Mouse (Mus musculus): ENCODE results near the gene Sucla2.
"Not testable (repeated sequence)": the region's sequence is repeated elsewhere in the genome, so short reads cannot be mapped to it uniquely, and the experiment has no call there.

The Sucla2 gene

GRCm38 (mm10) chr14:73509765-73510423 lies 15.2 kb upstream of the Sucla2 start, which contains the start of gene Med4:
Med4 (plus strand) TSS chr14:73510025.
- DNase-seq (ENCODE audit: low spot score), result peak; percentile 98

GRCm38 (mm10) chr14:73524136-73524535 lies 983 bp upstream of the Sucla2 start:
- DNase-seq (ENCODE audit: low spot score), result no peak

- not testable (repeated sequence) for DNase-seq (ENCODE audit: low spot score)
These were observed 3.5 kb downstream of the Sucla2 start for GRCm38 (mm10) chr14:73528661-73529060.

- DNase-seq (ENCODE audit: low spot score), result no peak
These were observed 8.8 kb downstream of the Sucla2 start for GRCm38 (mm10) chr14:73533755-73534465.

- DNase-seq (ENCODE audit: low spot score), result no peak
These were observed 10.5 kb downstream of the Sucla2 start for GRCm38 (mm10) chr14:73535641-73536040.

DNA sequence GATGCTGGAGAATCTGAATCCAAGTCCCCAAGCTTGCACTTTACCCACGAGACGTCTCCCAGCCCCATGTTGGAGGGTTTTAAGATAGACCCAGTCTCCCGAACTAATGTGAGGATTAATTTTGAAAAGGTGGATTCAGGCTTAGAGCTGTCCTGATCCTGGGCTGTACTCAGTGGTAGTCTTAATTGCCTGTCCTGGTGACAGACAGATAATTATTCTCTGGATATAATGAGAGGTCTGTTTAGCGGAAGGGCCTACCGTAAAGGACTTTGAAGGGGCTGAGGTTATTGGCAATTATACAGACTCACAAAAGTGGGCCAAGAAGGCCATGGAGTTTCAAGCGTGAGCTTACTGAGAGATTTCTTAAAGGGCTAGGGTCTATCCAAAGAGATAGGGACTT lies 18.7 kb downstream of the Sucla2 start:
- DNase-seq (ENCODE audit: low spot score), result no peak

- no peak for DNase-seq (ENCODE audit: low spot score)
These were observed 21.9 kb downstream of the Sucla2 start for GRCm38 (mm10) chr14:73547034-73547433.

- no peak for DNase-seq (ENCODE audit: low spot score)
These were observed 22.9 kb downstream of the Sucla2 start, which contains the start of gene Nudt15 for GRCm38 (mm10) chr14:73548051-73548450. Nudt15 (minus strand) TSS chr14:73548242.

- DNase-seq (ENCODE audit: low spot score), result no peak
These were observed 25.2 kb downstream of the Sucla2 start for GRCm38 (mm10) chr14:73550291-73550690.

GRCm38 (mm10) chr14:73550732-73551131 lies 25.6 kb downstream of the Sucla2 start:
- DNase-seq (ENCODE audit: low spot score), result no peak

DNA sequence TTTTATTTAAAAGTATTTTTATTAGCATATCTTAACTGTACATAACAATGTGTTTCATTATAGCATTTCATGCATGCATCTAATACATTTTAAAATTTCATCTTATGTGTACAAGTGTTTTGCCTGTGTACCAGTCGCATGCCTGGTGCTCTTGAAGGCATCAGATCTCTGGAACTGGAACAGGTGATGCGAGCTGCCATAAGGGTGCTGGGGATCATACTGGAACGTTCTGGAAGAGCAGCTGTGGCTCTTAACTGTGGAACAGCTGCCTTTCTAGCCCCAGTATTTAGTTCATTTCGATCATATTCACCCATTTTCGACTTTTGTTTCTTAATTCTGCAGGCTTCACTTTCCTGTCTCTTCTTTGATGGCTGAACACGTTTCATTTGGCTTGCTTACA lies 26.0 kb downstream of the Sucla2 start:
- no peak for DNase-seq (ENCODE audit: low spot score)

GRCm38 (mm10) chr14:73552341-73553121 lies 27.4 kb downstream of the Sucla2 start:
- peak; percentile 97 for DNase-seq (ENCODE audit: low spot score)

GRCm38 (mm10) chr14:73553122-73553696 lies 28.1 kb downstream of the Sucla2 start:
- DNase-seq (ENCODE audit: low spot score), result peak; percentile 29

DNA sequence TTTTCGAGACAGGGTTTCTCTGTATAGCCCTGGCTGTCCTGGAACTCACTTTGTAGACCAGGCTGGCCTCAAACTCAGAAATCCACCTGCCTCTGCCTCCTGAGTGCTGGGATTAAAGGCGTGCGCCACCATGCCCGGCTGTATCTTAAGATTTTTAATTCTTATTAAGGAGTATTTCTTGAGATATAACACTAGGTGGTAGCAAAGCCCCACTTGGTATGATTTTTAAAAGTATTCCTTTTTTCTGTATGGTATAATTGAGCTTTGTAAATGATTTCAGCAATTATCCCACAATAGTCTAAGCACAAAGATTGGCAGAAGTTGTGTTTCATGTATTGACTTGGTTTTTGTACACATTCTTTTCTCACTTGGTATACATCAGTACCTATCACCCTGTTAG lies 44.7 kb downstream of the Sucla2 start:
- not testable (repeated sequence) for DNase-seq (ENCODE audit: low spot score)

DNA sequence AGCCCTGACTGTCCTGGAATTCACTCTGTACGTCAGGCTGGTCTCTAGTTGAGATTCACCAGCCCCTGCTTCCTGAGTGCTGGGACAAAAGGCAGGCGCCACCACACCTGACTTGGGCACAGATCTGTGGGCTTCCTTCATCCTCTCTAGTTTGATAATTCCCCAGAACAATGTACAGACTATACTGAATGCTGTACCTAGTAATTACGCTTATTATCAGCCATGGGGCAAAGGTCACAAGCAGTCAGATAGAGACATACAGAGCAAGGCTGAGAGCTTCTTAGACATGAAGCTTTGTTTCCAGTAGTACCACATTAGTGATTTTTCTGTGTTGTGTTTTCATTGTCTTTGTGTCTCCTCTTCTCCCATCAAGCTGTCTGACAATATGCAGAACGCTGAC lies 46.0 kb downstream of the Sucla2 start:
- no peak for DNase-seq (ENCODE audit: low spot score)

GRCm38 (mm10) chr14:73574053-73574452 lies 48.9 kb downstream of the Sucla2 start:
- no peak for DNase-seq (ENCODE audit: low spot score)

DNA sequence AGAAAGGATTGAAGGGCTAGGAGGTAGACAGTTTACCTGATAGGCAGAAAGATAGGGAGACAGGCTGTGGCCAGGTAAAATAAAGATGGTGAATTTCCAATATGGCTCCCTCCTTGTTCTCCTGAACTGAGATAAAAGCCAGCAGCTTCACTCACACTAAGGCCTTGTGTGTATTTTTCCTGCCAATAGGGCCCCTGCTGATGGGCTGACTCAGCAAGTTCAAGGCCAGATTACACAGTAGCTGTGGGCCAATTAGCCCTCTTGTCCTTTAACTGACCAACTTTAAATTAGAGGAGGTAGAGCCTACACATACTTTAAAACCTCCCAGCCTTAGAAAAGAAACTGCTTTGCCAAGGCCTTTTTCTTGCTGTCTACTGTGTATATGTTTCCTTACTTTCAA lies 51.2 kb downstream of the Sucla2 start:
- no peak for DNase-seq (ENCODE audit: low spot score)

DNA sequence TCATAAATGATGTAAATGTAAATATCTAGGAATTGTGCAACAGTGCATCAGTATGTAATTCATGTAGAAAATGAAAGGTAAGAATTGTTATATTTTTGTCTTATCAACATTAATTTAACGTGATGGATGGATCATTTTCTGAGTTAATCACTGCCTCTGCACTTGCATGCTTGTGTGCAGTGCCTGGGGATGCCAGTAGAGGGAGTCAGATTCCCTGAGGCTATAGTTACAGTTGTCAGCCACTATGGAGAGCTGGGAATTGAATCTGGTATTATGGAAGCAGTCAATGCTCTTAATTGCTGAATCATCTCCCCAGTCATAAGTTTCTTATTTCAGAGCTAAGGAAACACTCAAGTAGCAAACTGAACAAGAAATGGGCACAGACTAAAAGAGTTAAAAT lies 63.0 kb downstream of the Sucla2 start:
- no peak for DNase-seq (ENCODE audit: low spot score)

DNA sequence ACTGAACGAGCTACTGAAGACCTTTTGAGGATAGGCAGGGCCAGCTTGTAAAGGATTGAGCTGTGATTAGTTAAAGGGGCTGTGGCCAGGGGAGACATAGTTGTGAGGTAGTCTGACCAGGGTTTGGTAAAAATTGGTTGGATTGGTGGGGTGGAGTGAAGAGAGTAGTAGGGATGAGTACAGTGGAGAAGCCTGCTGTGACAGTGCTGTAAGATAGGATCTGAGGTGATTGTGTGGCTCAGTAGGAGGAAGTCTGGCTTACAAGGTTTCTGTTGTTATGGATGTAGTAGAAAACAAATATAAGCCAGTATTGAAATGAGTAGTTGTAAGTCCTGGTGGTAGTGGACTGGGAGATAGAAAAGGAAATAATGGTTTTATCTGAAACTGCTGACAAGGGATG lies 67.0 kb downstream of the Sucla2 start:
- DNase-seq (ENCODE audit: low spot score), result no peak

GRCm38 (mm10) chr14:73599720-73600119 lies 74.6 kb downstream of the Sucla2 start:
- no peak for DNase-seq (ENCODE audit: low spot score)

DNA sequence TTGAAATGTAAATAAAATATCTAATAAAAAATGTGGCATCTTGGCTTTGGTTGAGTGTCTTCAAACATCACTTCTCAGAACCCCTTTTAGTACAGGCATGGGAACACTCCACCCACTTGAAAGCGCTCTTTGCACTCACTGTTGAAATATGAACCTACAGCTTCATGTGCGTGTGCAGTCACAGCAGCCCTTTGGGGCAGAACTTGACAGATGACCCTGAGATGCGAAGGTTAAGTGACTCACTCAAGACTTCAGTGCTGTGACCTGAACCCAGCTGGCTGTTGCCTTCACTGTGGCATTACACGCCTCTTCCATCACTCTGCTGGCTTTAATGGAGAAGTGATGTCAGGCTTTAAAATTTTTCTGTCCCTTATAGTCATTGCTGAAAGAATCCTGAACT lies 82.6 kb downstream of the Sucla2 start:
- DNase-seq (ENCODE audit: low spot score), result no peak

DNA sequence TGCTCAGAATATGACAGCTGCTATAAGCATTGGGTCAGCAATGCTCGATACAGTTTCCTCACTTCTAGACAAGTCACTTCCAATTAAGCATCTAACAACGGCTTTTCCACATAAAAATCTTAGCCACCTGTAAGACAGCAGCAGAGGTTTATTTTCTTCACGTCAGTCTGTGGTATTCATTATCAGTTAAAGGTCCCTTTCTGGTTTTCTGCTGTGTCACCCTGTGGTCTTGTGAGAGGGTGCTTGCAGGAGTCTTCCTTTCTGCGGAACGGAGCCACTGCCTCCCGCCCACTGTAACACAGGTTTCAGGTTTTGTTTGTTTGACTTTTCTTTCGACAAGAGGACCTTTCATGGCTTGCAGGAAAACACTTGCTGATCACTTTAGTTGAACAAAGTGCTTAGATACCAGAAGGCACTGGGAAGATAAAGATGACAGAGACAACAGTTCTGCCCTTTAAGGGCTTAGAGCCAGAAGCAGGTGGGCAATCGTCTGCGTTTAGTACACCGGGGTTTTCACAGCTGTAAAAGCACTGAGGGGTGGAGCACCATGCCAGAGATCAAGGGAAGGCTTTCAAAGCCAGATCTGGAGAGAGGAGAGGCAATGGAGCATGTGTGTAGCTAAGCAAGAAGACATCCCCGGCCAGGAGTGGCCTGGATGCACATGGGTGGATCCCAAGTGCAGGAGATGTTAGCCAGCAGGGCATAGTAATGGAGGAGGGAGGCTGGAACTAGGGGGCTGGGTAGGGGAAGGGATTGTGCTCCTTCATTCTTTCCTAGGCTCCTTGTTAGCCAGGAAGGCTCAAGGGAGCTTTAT lies 83.8 kb downstream of the Sucla2 start:
- no peak for DNase-seq (ENCODE audit: low spot score)

Measured in retina, embryonic 14.5 days (tissue).